Mouse (Mus musculus): Measurements from ENCODE around the gene Gm26741. TPM values are rescaled to one million over a fixed set of nuclear protein-coding genes. Genes with fewer than 3 reads are reported as not detected.

The Gm26741 gene
- polyA plus RNA-seq, 1 experiment from 2014 or later = not detected

GRCm38 (mm10) chr10:52398715-52399114, 40.1 kb downstream of the Gm26741 start:
- Histone ChIP-seq H3K4me1 (no peaks in the 10 kb centered on the region), H3K4me3 (no peak overlapping the region), H3K9ac (replicated peaks) (no peak overlapping the region), H3K9me3 (no peaks in the 10 kb centered on the region), H3K27ac (replicated peaks) (no peak overlapping the region), H3K4me2 (replicated peaks) (no peak overlapping the region), H3K36me3 (no peaks in the 10 kb centered on the region), H3K27me3 (no peaks in the 10 kb centered on the region)
- no peak for ATAC-seq (replicated peaks)
- 87% methylated on average over 2 of the region's 2 CpGs for WGBS

- Histone ChIP-seq H3K36me3 (no peaks in the 10 kb centered on the region), H3K9ac (replicated peaks) (no peak overlapping the region), H3K4me1 (no peaks in the 10 kb centered on the region), H3K27me3 (no peaks in the 10 kb centered on the region), H3K4me3 (no peak overlapping the region), H3K4me2 (replicated peaks) (no peak overlapping the region), H3K27ac (replicated peaks) (no peak overlapping the region), H3K9me3 (no peaks in the 10 kb centered on the region)
- 63% methylated on average over 3 of the region's 3 CpGs for WGBS
- ATAC-seq (replicated peaks) = no peak
Measured at GRCm38 (mm10) chr10:52399722-52400121, 41.2 kb downstream of the Gm26741 start.

- Histone ChIP-seq H3K36me3 (no peaks in the 10 kb centered on the region), H3K27me3 (no peaks in the 10 kb centered on the region; the same call in 1 of the 2 replicates), H3K9ac (replicated peaks) (no peak overlapping the region), H3K27ac (replicated peaks) (no peak overlapping the region), H3K4me1 (no peaks in the 10 kb centered on the region), H3K4me3 (no peak overlapping the region), H3K9me3 (no peaks in the 10 kb centered on the region), H3K4me2 (replicated peaks) (no peak overlapping the region)
- 93% methylated on average over 13 of the region's 13 CpGs for WGBS
- ATAC-seq (replicated peaks) = no peak
Measured at GRCm38 (mm10) chr10:52405160-52405559, 46.6 kb downstream of the Gm26741 start.

- H3K4me1 ChIP-seq = no peaks in the 10 kb centered on the region
- ATAC-seq (replicated peaks) = no peak
- H3K36me3 ChIP-seq = no peaks in the 10 kb centered on the region
- no peak overlapping the region for H3K27ac ChIP-seq (replicated peaks)
- no peak overlapping the region for H3K4me2 ChIP-seq (replicated peaks)
- 91% methylated on average over 2 of the region's 2 CpGs for WGBS
- no peak overlapping the region for H3K9ac ChIP-seq (replicated peaks)
- no peaks in the 10 kb centered on the region for H3K9me3 ChIP-seq
- no peak overlapping the region for H3K4me3 ChIP-seq
- H3K27me3 ChIP-seq = no peaks in the 10 kb centered on the region; the same call in 1 of the 2 replicates
Measured at GRCm38 (mm10) chr10:52407526-52407925, 49.0 kb downstream of the Gm26741 start.

Other genes starting within 250 kb of the Gm26741 start
- not detected in 2 replicates for gene Ros1, start 163.5 kb upstream of the Gm26741 start, polyA plus RNA-seq (2015; fragmentation: Nextera tagmentation; extraction: Ambion mirVana)
- gene Dcbld1, start 125.1 kb upstream of the Gm26741 start, polyA plus RNA-seq (2015; fragmentation: Nextera tagmentation; extraction: Ambion mirVana) = 19.9 and 22.0 TPM in 2 replicates
- gene Gopc, start 23.4 kb downstream of the Gm26741 start, polyA plus RNA-seq (2015; fragmentation: Nextera tagmentation; extraction: Ambion mirVana) = 23.3 and 23.7 TPM in 2 replicates
- not detected in 2 replicates for gene Nepn, start 30.2 kb downstream of the Gm26741 start, polyA plus RNA-seq (2015; fragmentation: Nextera tagmentation; extraction: Ambion mirVana)
- 18.5 and 19.2 TPM in 2 replicates for gene Nus1, start 58.8 kb downstream of the Gm26741 start, polyA plus RNA-seq (2015; fragmentation: Nextera tagmentation; extraction: Ambion mirVana)

Data from forebrain, embryonic 15.5 days (tissue).